ENCODE assay signal across 20 mouse cellular contexts in the genomic region with DNA sequence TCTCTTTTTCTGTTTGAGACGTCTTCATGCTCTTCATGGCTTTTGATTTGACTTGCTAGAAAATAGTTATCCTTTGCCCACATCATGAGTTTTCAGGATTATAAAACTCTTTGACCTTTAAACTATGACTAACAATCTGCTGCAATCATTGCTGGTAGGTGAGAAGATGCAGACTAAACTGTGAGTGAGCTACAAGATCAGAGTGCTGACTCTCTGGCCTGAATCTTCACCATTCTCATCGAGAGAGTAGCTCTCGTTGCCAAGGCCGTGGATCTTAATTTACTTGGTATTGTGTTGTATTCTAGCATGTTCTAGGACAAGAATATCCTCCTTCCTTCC.
DNase-seq lines count a peak whose midpoint lies in the region; ATAC-seq and TF ChIP-seq lines count a peak whose summit lies in the region.
"Had no signal": no experiment of that assay in that cellular context is flagged by ENCODE, and none has a peak within 500 bp of the region (broad histone marks: within the 10 kb centered on the region; RNA-seq: fewer than 3 reads in every experiment).

No protein-coding gene starts in this region.

- no peak for TF ChIP-seq POLR2A in ES-Bruce4 (IDR thresholded peaks at IDR 0.05; ENCODE audit: insufficient read depth, low read length)

- H3K4me2 ChIP-seq in midbrain, embryonic 11.5 days = no peak overlapping the region
- H3K4me2 ChIP-seq in midbrain, embryonic 15.5 days = no peak overlapping the region
- no peak overlapping the region for H3K4me2 ChIP-seq in intestine, embryonic 16.5 days (ENCODE audit: low read depth, low read length)
- no peak overlapping the region for H3K4me2 ChIP-seq in stomach, embryonic 16.5 days (ENCODE audit: low read depth, low read length)
- H3K4me2 ChIP-seq in liver, embryonic 11.5 days = no peak overlapping the region
- H3K4me2 ChIP-seq: forebrain, embryonic 13.5 days; heart, embryonic 13.5 days had no signal

- no peak overlapping the region for H3K4me3 ChIP-seq in midbrain, embryonic 11.5 days (ENCODE audit: low read depth, low read length)
- H3K4me3 ChIP-seq in midbrain, embryonic 15.5 days = no peak overlapping the region
- no peak overlapping the region for H3K4me3 ChIP-seq in ES-Bruce4 (ENCODE audit: low read depth, low read length)
- H3K4me3 ChIP-seq in intestine, embryonic 16.5 days (ENCODE audit: low read length) = no peak overlapping the region
- no peak overlapping the region for H3K4me3 ChIP-seq in stomach, embryonic 16.5 days (replicated peaks; ENCODE audit: low read length)
- H3K4me3 ChIP-seq in liver, embryonic 11.5 days (ENCODE audit: low read depth, low read length) = no peak overlapping the region
- H3K4me3 ChIP-seq: embryonic facial prominence, embryonic 10.5 days; forebrain, embryonic 13.5 days; heart, embryonic 13.5 days had no signal

- no peaks in the 10 kb centered on the region for H3K27me3 ChIP-seq in midbrain, embryonic 11.5 days (ENCODE audit: control insufficient read depth, insufficient read depth, low read length)
- H3K27me3 ChIP-seq in midbrain, embryonic 15.5 days (replicated peaks) = no peaks in the 10 kb centered on the region
- H3K27me3 ChIP-seq in ES-Bruce4 (ENCODE audit: control insufficient read depth, insufficient read depth, low read length, poor library complexity, severe bottlenecking) = no peaks in the 10 kb centered on the region
- no peaks in the 10 kb centered on the region for H3K27me3 ChIP-seq in intestine, embryonic 16.5 days (replicated peaks; ENCODE audit: control insufficient read depth, insufficient read depth, low read length)
- H3K27me3 ChIP-seq in stomach, embryonic 16.5 days (ENCODE audit: control insufficient read depth, insufficient read depth, low read length) = no peaks in the 10 kb centered on the region
- H3K27me3 ChIP-seq in liver, embryonic 11.5 days (replicated peaks; ENCODE audit: control insufficient read depth, insufficient read depth, low read length) = no peaks in the 10 kb centered on the region
- H3K27me3 ChIP-seq: forebrain, embryonic 13.5 days; heart, embryonic 13.5 days had no signal

- H3K36me3 ChIP-seq in midbrain, embryonic 11.5 days (ENCODE audit: control insufficient read depth, insufficient read depth, low read length) = no peaks in the 10 kb centered on the region
- H3K36me3 ChIP-seq in midbrain, embryonic 15.5 days (replicated peaks) = no peaks in the 10 kb centered on the region
- no peaks in the 10 kb centered on the region for H3K36me3 ChIP-seq in ES-Bruce4 (ENCODE audit: control insufficient read depth, insufficient read depth, low read length, poor library complexity, severe bottlenecking)
- no peaks in the 10 kb centered on the region for H3K36me3 ChIP-seq in intestine, embryonic 16.5 days (ENCODE audit: control insufficient read depth, insufficient read depth, low read length)
- no peaks in the 10 kb centered on the region for H3K36me3 ChIP-seq in stomach, embryonic 16.5 days (ENCODE audit: control insufficient read depth, insufficient read depth, low read length)
- no peaks in the 10 kb centered on the region for H3K36me3 ChIP-seq in liver, embryonic 11.5 days (ENCODE audit: control insufficient read depth, insufficient read depth, low read length)
- H3K36me3 ChIP-seq: embryonic facial prominence, embryonic 10.5 days; heart, embryonic 13.5 days had no signal

- no peaks in the 10 kb centered on the region for H3K4me1 ChIP-seq in midbrain, embryonic 11.5 days (ENCODE audit: control insufficient read depth, insufficient read depth, low read length)
- H3K4me1 ChIP-seq in midbrain, embryonic 15.5 days = no peaks in the 10 kb centered on the region
- H3K4me1 ChIP-seq in ES-Bruce4 (ENCODE audit: control insufficient read depth, insufficient read depth, low read length) = peaks cover 2% of the 10 kb centered on the region
- H3K4me1 ChIP-seq in intestine, embryonic 16.5 days (ENCODE audit: control insufficient read depth, insufficient read depth, low read length) = no peaks in the 10 kb centered on the region
- H3K4me1 ChIP-seq in stomach, embryonic 16.5 days (ENCODE audit: control insufficient read depth, insufficient read depth, low read length) = no peaks in the 10 kb centered on the region
- H3K4me1 ChIP-seq in liver, embryonic 11.5 days (replicated peaks; ENCODE audit: control insufficient read depth, insufficient read depth, low read length) = no peaks in the 10 kb centered on the region
- H3K4me1 ChIP-seq: embryonic facial prominence, embryonic 10.5 days; heart, embryonic 13.5 days had no signal

- no peak overlapping the region for H3K27ac ChIP-seq in midbrain, embryonic 11.5 days (ENCODE audit: low read depth, low read length)
- no peak overlapping the region for H3K27ac ChIP-seq in midbrain, embryonic 15.5 days
- peak overlapping the region; percentile 99 for H3K27ac ChIP-seq in ES-Bruce4 (ENCODE audit: insufficient read depth, low read length)
- H3K27ac ChIP-seq in intestine, embryonic 16.5 days (ENCODE audit: low read length) = peak overlapping the region; percentile 75
- peak overlapping the region; percentile 57; the same call in 1 of the 2 replicates for H3K27ac ChIP-seq in stomach, embryonic 16.5 days (ENCODE audit: low read length)
- no peak overlapping the region for H3K27ac ChIP-seq in liver, embryonic 11.5 days (ENCODE audit: low read depth, low read length)
- H3K27ac ChIP-seq: embryonic facial prominence, embryonic 10.5 days; forebrain, embryonic 13.5 days; heart, embryonic 13.5 days had no signal

- no peak for ATAC-seq in midbrain, embryonic 11.5 days (ENCODE audit: low FRiP score)
- no peak for ATAC-seq in midbrain, embryonic 15.5 days (replicated peaks)
- ATAC-seq in intestine, embryonic 16.5 days = peak; percentile 86
- no peak for ATAC-seq in stomach, embryonic 16.5 days (ENCODE audit: insufficient read depth, low FRiP score)
- no peak for ATAC-seq in liver, embryonic 11.5 days (replicated peaks; ENCODE audit: low FRiP score)
- ATAC-seq: CD4-positive, CD25-positive, alpha-beta regulatory T cell, adult 4 months; forebrain, embryonic 13.5 days; forebrain, postnatal 0 days; hindbrain, embryonic 16.5 days had no signal

- no peak for TF ChIP-seq CTCF in ES-Bruce4 (IDR thresholded peaks at IDR 0.05; ENCODE audit: low read depth, low read length)

- no peak overlapping the region for H3K9ac ChIP-seq in midbrain, embryonic 11.5 days (ENCODE audit: low read length)
- H3K9ac ChIP-seq in midbrain, embryonic 15.5 days = no peak overlapping the region
- no peak overlapping the region for H3K9ac ChIP-seq in ES-Bruce4 (ENCODE audit: low read depth, poor library complexity, severe bottlenecking)
- no peak overlapping the region for H3K9ac ChIP-seq in intestine, embryonic 16.5 days (ENCODE audit: low read depth, low read length)
- no peak overlapping the region for H3K9ac ChIP-seq in stomach, embryonic 16.5 days (ENCODE audit: low read length)
- H3K9ac ChIP-seq in liver, embryonic 11.5 days (ENCODE audit: low read depth, low read length) = no peak overlapping the region
- H3K9ac ChIP-seq: forebrain, embryonic 13.5 days; forebrain, postnatal 0 days; heart, embryonic 13.5 days had no signal

- no peak for TF ChIP-seq EP300 in ES-Bruce4 (IDR thresholded peaks at IDR 0.05; ENCODE audit: insufficient read depth, low read depth, low read length)

- peak; percentile 64 for DNase-seq in midbrain, embryonic 11.5 days (ENCODE audit: low spot score, missing footprints)
- DNase-seq in liver, embryonic 11.5 days (ENCODE audit: low spot score) = no peak
- no peak for DNase-seq in right cerebral cortex, postnatal 36 days (ENCODE audit: low spot score in 2 of 2)
- DNase-seq: adrenal gland, adult 2 months; adrenal gland, postnatal 25 days; B cell, adult 2 months; cerebellum, adult 2 months; cerebellum, postnatal 10 days; forebrain, postnatal 0 days; gastrocnemius, postnatal 14 days; heart, postnatal 36 days had no signal

- WGBS in midbrain, embryonic 11.5 days = 89% methylated on average over 4 of the region's 4 CpGs
- WGBS in midbrain, embryonic 15.5 days = 89% methylated on average over 4 of the region's 4 CpGs
- 74% methylated on average over 4 of the region's 4 CpGs for WGBS in intestine, embryonic 16.5 days
- WGBS in stomach, embryonic 16.5 days = 77% methylated on average over 4 of the region's 4 CpGs
- 82% methylated on average over 4 of the region's 4 CpGs for WGBS in liver, embryonic 11.5 days

- no peaks in the 10 kb centered on the region for H3K9me3 ChIP-seq in midbrain, embryonic 11.5 days (ENCODE audit: control insufficient read depth, low read length)
- no peaks in the 10 kb centered on the region for H3K9me3 ChIP-seq in midbrain, embryonic 15.5 days
- no peaks in the 10 kb centered on the region for H3K9me3 ChIP-seq in ES-Bruce4 (replicated peaks; ENCODE audit: control insufficient read depth, insufficient read depth, low read length, poor library complexity, severe bottlenecking)
- no peaks in the 10 kb centered on the region for H3K9me3 ChIP-seq in intestine, embryonic 16.5 days (ENCODE audit: control insufficient read depth, low read length)
- no peaks in the 10 kb centered on the region for H3K9me3 ChIP-seq in stomach, embryonic 16.5 days (replicated peaks; ENCODE audit: control insufficient read depth, low read length)
- H3K9me3 ChIP-seq in liver, embryonic 11.5 days (ENCODE audit: control insufficient read depth, low read length) = no peaks in the 10 kb centered on the region
- H3K9me3 ChIP-seq: embryonic facial prominence, embryonic 10.5 days; forebrain, embryonic 13.5 days; heart, embryonic 13.5 days had no signal

Comparison
In these comparisons a context has a peak if more than half of its experiments do, and no peak if none do; other contexts are left out.
1. H3K27ac ChIP-seq: peak in ES-Bruce4 (single experiment), intestine, embryonic 16.5 days (single experiment) and stomach, embryonic 16.5 days (single experiment); none in midbrain, embryonic 11.5 days (single experiment), midbrain, embryonic 15.5 days (single experiment) and liver, embryonic 11.5 days (single experiment).